In genomic region chr2:168992642-168993420, GRCm38 (mm10) we compare ENCODE assay signal across 11 mouse cellular contexts. TPM values are rescaled to one million over a fixed set of nuclear protein-coding genes. Genes with fewer than 3 reads are reported as not detected.
DNase-seq lines count a peak whose midpoint lies in the region; ATAC-seq and TF ChIP-seq lines count a peak whose summit lies in the region.
"Had no signal": no experiment of that assay in that cellular context is flagged by ENCODE, and none has a peak within 500 bp of the region (broad histone marks: within the 10 kb centered on the region; RNA-seq: fewer than 3 reads in every experiment).

No protein-coding gene starts in this region.

- TF ChIP-seq EP300 in MEL (IDR thresholded peaks at IDR 0.05; ENCODE audit: low read depth in 1 of 2, low read length in 2 of 2) = no peak

- no peaks in the 10 kb centered on the region for H3K79me2 ChIP-seq in MEL (ENCODE audit: control insufficient read depth, insufficient read depth, low read length, poor library complexity)

- peak; percentile 62 for DNase-seq in CD4-positive, CD25-positive, alpha-beta regulatory T cell, adult 2 months (ENCODE audit: low read depth, low spot score)
- peak in 1 of 2 experiments; percentile 22 for DNase-seq in layer of hippocampus, adult 2 months (ENCODE audit: low spot score in 2 of 2)
- no peak for DNase-seq in layer of hippocampus, adult 9-11 months
- peak; percentile 16 for DNase-seq in MEL (ENCODE audit: low read depth, low spot score)
- peak; percentile 51 for DNase-seq in induced T-regulatory cell, adult 2 months (ENCODE audit: low read depth)
- peak; percentile 41 for DNase-seq in naive thymus-derived CD4-positive, alpha-beta T cell, adult 2 months (ENCODE audit: low read depth)
- DNase-seq: liver, embryonic 13.5 days had no signal

- no peak for TF ChIP-seq POLR2A in MEL (IDR thresholded peaks at IDR 0.05; ENCODE audit: control insufficient read depth in 1 of 2, insufficient read depth in 1 of 2, low read depth in 1 of 2, low read length in 2 of 2, poor library complexity in 1 of 2)

- TF ChIP-seq RAD21 in MEL (IDR thresholded peaks at IDR 0.05; ENCODE audit: low read depth, low read length) = no peak

- H3K27ac ChIP-seq in layer of hippocampus, adult 2 months = no peak overlapping the region
- no peak overlapping the region for H3K27ac ChIP-seq in MEL (ENCODE audit: control insufficient read depth, low read depth, low read length)
- H3K27ac ChIP-seq: liver, embryonic 13.5 days; stomach, embryonic 15.5 days had no signal

- H3K36me3 ChIP-seq in MEL (ENCODE audit: control insufficient read depth in 1 of 2, insufficient read depth in 2 of 2, low read length in 2 of 2) = no peaks in the 10 kb centered on the region
- H3K36me3 ChIP-seq: liver, embryonic 13.5 days; stomach, embryonic 15.5 days had no signal

- no peak overlapping the region for H3K4me3 ChIP-seq in layer of hippocampus, adult 2 months
- H3K4me3 ChIP-seq in MEL (ENCODE audit: control insufficient read depth in 1 of 2, insufficient read depth in 1 of 2, low read depth in 2 of 2, low read length in 2 of 2) = no peak overlapping the region
- H3K4me3 ChIP-seq: erythroblast, embryonic 14.5 days; liver, embryonic 13.5 days; stomach, embryonic 15.5 days had no signal

- H3K9ac ChIP-seq in MEL (ENCODE audit: control insufficient read depth, low read depth, low read length, poor library complexity, severe bottlenecking) = no peak overlapping the region
- H3K9ac ChIP-seq: liver, embryonic 13.5 days; stomach, embryonic 15.5 days had no signal

- no peaks in the 10 kb centered on the region for H3K27me3 ChIP-seq in MEL (ENCODE audit: control insufficient read depth in 1 of 2, insufficient read depth in 2 of 2, low read length in 2 of 2)
- H3K27me3 ChIP-seq: liver, embryonic 13.5 days; stomach, embryonic 15.5 days had no signal

- H3K4me1 ChIP-seq in MEL (ENCODE audit: control insufficient read depth in 1 of 2, insufficient read depth in 2 of 2, low read length in 2 of 2) = no peaks in the 10 kb centered on the region
- H3K4me1 ChIP-seq: liver, embryonic 13.5 days had no signal

- H3K9me3 ChIP-seq in MEL (replicated peaks; ENCODE audit: insufficient read depth, low read length) = no peaks in the 10 kb centered on the region
- H3K9me3 ChIP-seq: liver, embryonic 13.5 days; stomach, embryonic 15.5 days had no signal

- peak; percentile 71 for TF ChIP-seq CTCF in layer of hippocampus, adult 2 months (conservative IDR thresholded peaks at IDR 0.05)
- peak in 2 of 3 experiments; percentile 27 to 49; a peak in 5 of 6 replicates for TF ChIP-seq CTCF in MEL (IDR thresholded peaks at IDR 0.05 in 2 of 3, conservative IDR thresholded peaks at IDR 0.05 in 1 of 3; ENCODE audit: control insufficient read depth in 1 of 3, insufficient read depth in 1 of 3, low read depth in 2 of 3, low read length in 3 of 3, poor library complexity in 1 of 3, severe bottlenecking in 1 of 3)

- no peak for ATAC-seq in CD4-positive, CD25-positive, alpha-beta regulatory T cell, adult 4 months
- ATAC-seq in megakaryocyte, adult 5-6 weeks (ENCODE audit: poor library complexity, severe bottlenecking) = no peak

TF ChIP-seq in MEL, 35 proteins besides CTCF, POLR2A, EP300 and RAD21:
- no peak for TF ChIP-seq ZNF384 (IDR thresholded peaks at IDR 0.05; ENCODE audit: low read depth, low read length)
- TF ChIP-seq GATA1 (IDR thresholded peaks at IDR 0.05; ENCODE audit: low read depth, low read length) = no peak
- no peak for TF ChIP-seq MYB (IDR thresholded peaks at IDR 0.05; ENCODE audit: low read depth, low read length)

RNA-seq across cellular contexts. Expression of gene Zfp64, which starts 37.4 kb away (rescaled TPM):
- 10 to 100 TPM; 26.5 to 40.1 TPM for polyA plus RNA-seq in CD4-positive, CD25-positive, alpha-beta regulatory T cell, adult 4 months (2017; shearing (Covaris generic))
- total RNA-seq in layer of hippocampus, adult 2 months (2021) = 10 to 100 TPM; 17.0 to 17.6 TPM
- total RNA-seq in MEL (2012; rRNA removed) = 22.4 and 24.7 TPM in 2 replicates
- polyA plus RNA-seq in MEL (2012; ENCODE audit: insufficient read depth in 1 of 2, insufficient read length in 2 of 2, low read depth in 1 of 2, low replicate concordance in 2 of 2, missing spikeins in 1 of 2) = 10 to 100 TPM in 1 of 2 experiments, not detected in 1; 35.8 TPM
- 6.7 and 8.8 TPM in 2 replicates for total RNA-seq in megakaryocyte, adult 5-6 weeks (2015)
- 13.8 and 17.2 TPM in 2 replicates for total RNA-seq in megakaryocyte, adult 5-6 weeks (2017)
